ENCODE assay signal across 8 mouse cellular contexts in the genomic region with DNA sequence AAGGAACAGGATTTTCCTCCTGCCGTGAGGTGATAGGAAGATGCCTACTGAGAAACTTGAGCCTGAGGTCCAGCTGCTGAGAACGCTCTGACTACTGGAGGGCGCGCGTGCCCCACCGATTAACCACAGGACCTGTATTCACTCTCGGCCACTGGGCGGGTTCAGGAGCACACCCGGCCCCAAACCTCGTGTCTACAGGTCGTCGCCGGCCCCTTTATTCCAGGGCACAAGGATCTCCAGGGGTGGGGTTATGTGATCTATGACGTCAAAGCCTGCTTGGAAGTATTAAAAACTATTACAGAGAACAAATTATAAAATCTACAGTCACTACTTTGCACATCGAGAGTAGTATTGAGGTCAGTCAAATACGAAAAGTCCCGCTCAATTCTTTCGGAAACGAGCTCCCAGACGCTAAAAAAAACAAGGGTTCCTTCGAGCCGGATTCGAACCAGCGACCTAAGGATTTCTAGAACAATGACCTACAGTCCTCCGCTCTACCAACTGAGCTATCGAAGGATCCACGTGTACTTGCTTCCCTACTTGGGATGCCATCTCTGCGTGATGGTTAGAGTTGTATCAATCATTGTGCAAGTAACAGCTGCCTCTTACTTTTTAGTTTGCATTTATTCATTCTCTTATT. TPM values are rescaled to one million over a fixed set of nuclear protein-coding genes. Genes with fewer than 3 reads are reported as not detected.
A peak's percentile ranks its signal among the peaks of the same experiment; 100 is the strongest.
DNase-seq lines count a peak whose midpoint lies in the region; ATAC-seq and TF ChIP-seq lines count a peak whose summit lies in the region.

No protein-coding gene starts in this region.

- peak overlapping the region; percentile 65 for H3K4me2 ChIP-seq in lung, postnatal 0 days (replicated peaks; ENCODE audit: low read depth, low read length)

- TF ChIP-seq EP300 in lung, postnatal 0 days (IDR thresholded peaks at IDR 0.05) = no peak; the same call in 1 of the 2 replicates

- TF ChIP-seq CTCF in lung, postnatal 0 days (IDR thresholded peaks at IDR 0.05) = peak; percentile 97

- WGBS in hindbrain, embryonic 10.5 days = under 1% methylated on average over 28 of the region's 28 CpGs
- under 1% methylated on average over 28 of the region's 28 CpGs for WGBS in lung, postnatal 0 days

- H3K9ac ChIP-seq in lung, postnatal 0 days (replicated peaks; ENCODE audit: low read depth) = 0 out of 2 replicates have a peak overlapping the region, but pooled peaks have one; percentile 37

- peak overlapping the region; percentile 68 for H3K4me3 ChIP-seq in hindbrain, embryonic 10.5 days
- peak overlapping the region; percentile 50 for H3K4me3 ChIP-seq in lung, postnatal 0 days (ENCODE audit: low read depth, low read length)

- H3K4me1 ChIP-seq in hindbrain, embryonic 10.5 days (replicated peaks) = peaks cover 35% of the 10 kb centered on the region
- peaks cover 7% of the 10 kb centered on the region; the same call in 1 of the 2 replicates for H3K4me1 ChIP-seq in lung, postnatal 0 days (ENCODE audit: insufficient read depth, low read depth, low read length)

- peak; percentile 95 for DNase-seq in MN1 (ENCODE audit: low spot score)
- DNase-seq in cerebellum, adult 9-10 months = peak; percentile 97
- peak; percentile 96 for DNase-seq in hindbrain, embryonic 10.5 days (ENCODE audit: low spot score)
- DNase-seq in layer of hippocampus, adult 9-11 months = peak; percentile 94
- peak; percentile 99 for DNase-seq in lung, postnatal 0 days (ENCODE audit: low spot score)
- peak; percentile 95 for DNase-seq in ovary, postnatal 10 days (ENCODE audit: low spot score)
- peak; percentile 98 for DNase-seq in thymus, postnatal 0 days (ENCODE audit: low spot score)

- peak; percentile 69 for ATAC-seq in frontal cortex, adult (ENCODE audit: low TSS enrichment)
- ATAC-seq in lung, postnatal 0 days = peak; percentile 92

- no peaks in the 10 kb centered on the region for H3K36me3 ChIP-seq in hindbrain, embryonic 10.5 days
- H3K36me3 ChIP-seq in lung, postnatal 0 days (ENCODE audit: insufficient read depth, low read length) = no peaks in the 10 kb centered on the region

- H3K27ac ChIP-seq in hindbrain, embryonic 10.5 days = peak overlapping the region; percentile 92
- peak overlapping the region; percentile 91 for H3K27ac ChIP-seq in lung, postnatal 0 days (ENCODE audit: low read length)

- H3K27me3 ChIP-seq in hindbrain, embryonic 10.5 days (ENCODE audit: insufficient read depth, poor library complexity, severe bottlenecking) = no peaks in the 10 kb centered on the region
- no peaks in the 10 kb centered on the region for H3K27me3 ChIP-seq in lung, postnatal 0 days (replicated peaks; ENCODE audit: insufficient read depth, low read length)

- H3K9me3 ChIP-seq in hindbrain, embryonic 10.5 days = no peaks in the 10 kb centered on the region
- H3K9me3 ChIP-seq in lung, postnatal 0 days (ENCODE audit: low read length) = no peaks in the 10 kb centered on the region

RNA-seq across cellular contexts. Expression of gene Abt1, which starts 9.0 kb away (rescaled TPM):
- polyA plus RNA-seq in hindbrain, embryonic 10.5 days (2016; fragmentation: Nextera tagmentation; extraction: Ambion mirVana) = 13.4 and 14.5 TPM in 2 replicates
- polyA plus RNA-seq in lung, postnatal 0 days (2015; fragmentation: Nextera tagmentation; extraction: Ambion mirVana) = 8.4 and 8.7 TPM in 2 replicates
- 13.8 and 15.1 TPM in 2 replicates for polyA plus RNA-seq in thymus, postnatal 0 days (2015; fragmentation: Nextera tagmentation; extraction: Ambion mirVana)

RNA-seq across cellular contexts. Expression of gene Btn1a1, which starts 33.0 kb away (rescaled TPM):
- 0.04 TPM in 1 of 2 replicates, not detected in the other for polyA plus RNA-seq in hindbrain, embryonic 10.5 days (2016; fragmentation: Nextera tagmentation; extraction: Ambion mirVana)
- 0.14 and 0.21 TPM in 2 replicates for polyA plus RNA-seq in lung, postnatal 0 days (2015; fragmentation: Nextera tagmentation; extraction: Ambion mirVana)
- 0.17 and 0.27 TPM in 2 replicates for polyA plus RNA-seq in thymus, postnatal 0 days (2015; fragmentation: Nextera tagmentation; extraction: Ambion mirVana)

RNA-seq across cellular contexts. Expression of gene Btn2a2, which starts 56.0 kb away (rescaled TPM):
- polyA plus RNA-seq in hindbrain, embryonic 10.5 days (2016; fragmentation: Nextera tagmentation; extraction: Ambion mirVana) = 0.29 and 0.35 TPM in 2 replicates
- polyA plus RNA-seq in lung, postnatal 0 days (2015; fragmentation: Nextera tagmentation; extraction: Ambion mirVana) = 0.06 and 0.07 TPM in 2 replicates
- 0.65 and 0.85 TPM in 2 replicates for polyA plus RNA-seq in thymus, postnatal 0 days (2015; fragmentation: Nextera tagmentation; extraction: Ambion mirVana)

Comparison
In these comparisons a context has a peak if more than half of its experiments do, and no peak if none do; other contexts are left out.
1. Peak in every context shown above with its lines: DNase-seq, ATAC-seq, H3K4me3 ChIP-seq and H3K27ac ChIP-seq.